Mouse (Mus musculus): ENCODE data around the gene Man1b1.

- peak; percentile 83 for TF ChIP-seq POLR2A (IDR thresholded peaks at IDR 0.05; ENCODE audit: control insufficient read depth, extremely low read depth, insufficient read depth, low read length, poor library complexity)
- TF ChIP-seq CTCF (IDR thresholded peaks at IDR 0.05; ENCODE audit: borderline replicate concordance, control insufficient read depth, extremely low read depth, insufficient read depth, low read length, poor library complexity) = no peak
Measured at GRCm38 (mm10) chr2:25332286-25333160, at the start of gene Man1b1.

All from thymus, adult 2 months (tissue).